Mouse (Mus musculus): Measurements from ENCODE around the gene Pdcd1lg2.

Pdcd1lg2 gene

GRCm38 (mm10) chr19:29496786-29497557, 86.3 kb downstream of the Pdcd1lg2 start:
- DNase-seq (ENCODE audit: low read depth, low spot score) = no peak

GRCm38 (mm10) chr19:29497874-29498273, 87.2 kb downstream of the Pdcd1lg2 start:
- DNase-seq (ENCODE audit: low read depth, low spot score) = no peak

- DNase-seq (ENCODE audit: low read depth, low spot score) = no peak
Observed at GRCm38 (mm10) chr19:29498842-29499456, 88.2 kb downstream of the Pdcd1lg2 start.

GRCm38 (mm10) chr19:29500333-29500732, 89.6 kb downstream of the Pdcd1lg2 start:
- no peak for DNase-seq (ENCODE audit: low read depth, low spot score)

DNA sequence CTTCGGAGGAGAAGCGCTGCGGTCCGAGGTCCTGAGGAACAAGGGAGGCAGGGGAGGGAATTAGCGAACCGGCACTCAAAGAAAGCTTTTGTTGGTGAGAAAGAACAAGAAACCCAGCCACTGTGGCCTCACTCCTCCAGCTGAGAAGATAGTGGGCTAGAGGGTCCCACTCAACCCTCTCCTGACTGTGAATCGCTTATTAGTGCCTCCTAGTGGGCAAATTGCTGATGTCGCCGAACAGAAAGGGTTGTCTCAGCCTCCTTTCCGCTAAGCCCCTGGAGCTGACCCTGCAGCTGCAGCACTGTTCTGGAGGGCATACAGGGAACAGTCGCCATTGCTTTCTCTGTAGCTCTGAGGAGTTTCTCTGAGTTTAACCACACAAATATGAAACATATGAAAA, 90.4 kb downstream of the Pdcd1lg2 start:
- DNase-seq (ENCODE audit: low read depth, low spot score) = peak; percentile 12

- peak; percentile 68 for DNase-seq (ENCODE audit: low read depth, low spot score)
Observed at GRCm38 (mm10) chr19:29501507-29501906, 90.8 kb downstream of the Pdcd1lg2 start.

DNA sequence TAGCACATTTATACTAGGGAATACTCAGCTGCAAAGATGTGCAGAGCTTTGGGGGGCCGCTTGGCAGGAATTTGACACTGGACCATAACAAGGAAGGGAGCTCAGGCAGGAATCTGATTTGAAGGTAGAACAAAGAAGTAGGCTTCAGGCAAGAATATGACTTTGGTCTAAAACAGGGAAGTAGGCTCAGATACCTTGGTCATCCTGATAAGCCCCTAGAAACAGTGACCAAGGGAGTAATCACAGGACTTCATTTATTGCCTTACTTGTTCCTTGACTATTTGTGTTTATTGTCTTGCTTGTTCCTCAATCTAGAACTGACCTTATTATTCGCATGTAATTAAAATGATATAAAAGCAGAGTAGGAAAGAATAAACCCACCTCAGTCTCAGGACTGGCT, 93.4 kb downstream of the Pdcd1lg2 start:
- no peak for DNase-seq (ENCODE audit: low read depth, low spot score)

GRCm38 (mm10) chr19:29505617-29506016, 94.9 kb downstream of the Pdcd1lg2 start:
- DNase-seq (ENCODE audit: low read depth, low spot score) = no peak

- DNase-seq (ENCODE audit: low read depth, low spot score) = no peak
Observed at GRCm38 (mm10) chr19:29508208-29508607, 97.5 kb downstream of the Pdcd1lg2 start.

DNA sequence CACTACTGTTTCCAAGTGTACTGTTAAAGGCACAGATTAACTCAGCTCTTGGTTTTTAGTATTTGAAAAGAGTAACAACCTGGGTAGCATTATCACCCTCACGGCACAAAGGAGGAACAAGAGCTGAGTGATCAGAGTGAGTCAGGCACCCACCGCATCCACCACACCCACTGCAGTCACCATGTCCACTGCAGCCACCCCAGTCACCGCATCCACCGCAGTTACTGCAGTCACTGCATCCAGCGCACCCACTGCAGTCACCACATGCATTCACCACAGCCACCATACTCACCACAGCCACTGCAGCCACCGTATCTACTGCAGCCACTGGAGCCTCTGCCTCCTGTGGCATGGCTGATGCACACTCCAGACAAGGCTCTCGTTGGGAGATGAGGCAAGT, 99.1 kb downstream of the Pdcd1lg2 start:
- DNase-seq (ENCODE audit: low read depth, low spot score) = no peak

- DNase-seq (ENCODE audit: low read depth, low spot score) = no peak
Observed at GRCm38 (mm10) chr19:29511826-29512225, 101.1 kb downstream of the Pdcd1lg2 start.

DNA sequence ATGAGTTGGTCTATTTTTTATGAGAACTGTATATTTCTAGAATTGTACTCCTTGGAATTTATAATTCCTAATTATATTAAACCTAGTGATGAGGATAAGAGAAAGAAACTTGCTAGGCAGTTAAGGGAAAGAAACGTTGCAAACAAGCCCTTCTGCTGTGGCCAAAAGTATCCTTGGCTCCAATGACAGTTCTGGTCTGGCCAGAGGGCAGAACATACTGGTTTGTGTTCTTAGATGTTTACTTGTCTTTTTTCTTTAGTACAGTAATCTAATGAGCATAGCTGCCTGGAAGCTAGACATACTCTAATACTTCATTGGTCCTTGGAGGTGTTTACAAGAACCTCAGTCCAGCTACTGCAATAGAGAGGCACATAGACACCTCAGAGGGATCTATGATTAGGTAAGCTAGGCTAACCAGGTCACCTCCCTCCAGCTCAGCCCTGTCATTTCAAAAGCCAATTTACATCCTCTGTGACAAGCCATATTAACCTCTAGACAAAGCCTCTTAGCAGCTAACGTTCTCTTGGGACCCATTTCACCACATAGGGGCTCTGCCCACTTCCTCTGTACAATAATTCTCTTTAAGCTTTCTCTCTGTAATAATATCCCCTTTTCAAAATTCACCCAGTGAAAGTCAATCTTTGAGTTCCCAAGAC, 102.5 kb downstream of the Pdcd1lg2 start:
- no peak for DNase-seq (ENCODE audit: low read depth, low spot score)

- DNase-seq (ENCODE audit: low read depth, low spot score) = no peak
Observed at GRCm38 (mm10) chr19:29514130-29514529, 103.4 kb downstream of the Pdcd1lg2 start.

DNA sequence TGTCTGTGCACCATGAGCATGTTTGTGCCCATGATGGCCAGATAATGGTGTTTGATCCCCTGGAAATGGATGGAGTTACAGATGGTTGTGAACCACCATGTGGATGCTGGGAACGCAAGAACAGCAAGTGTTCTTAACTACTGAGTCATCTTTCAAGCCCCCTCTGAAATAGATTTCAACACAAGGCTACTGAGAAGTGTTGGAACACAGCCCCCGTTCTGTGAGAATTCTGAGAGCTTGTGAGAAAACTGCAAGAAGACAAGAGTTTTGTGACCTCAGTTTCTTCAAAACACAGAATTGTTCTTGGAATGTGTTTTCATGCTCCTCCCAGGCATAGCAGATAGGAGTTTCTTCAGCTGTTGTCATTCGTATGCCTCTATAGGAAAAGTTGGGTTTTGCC, 104.7 kb downstream of the Pdcd1lg2 start:
- DNase-seq (ENCODE audit: low read depth, low spot score) = no peak

GRCm38 (mm10) chr19:29515991-29516390, 105.3 kb downstream of the Pdcd1lg2 start:
- DNase-seq (ENCODE audit: low read depth, low spot score) = no peak

- DNase-seq (ENCODE audit: low read depth, low spot score) = no peak
Observed at GRCm38 (mm10) chr19:29518409-29518808, 107.7 kb downstream of the Pdcd1lg2 start.

GRCm38 (mm10) chr19:29518922-29519321, 108.2 kb downstream of the Pdcd1lg2 start:
- no peak for DNase-seq (ENCODE audit: low read depth, low spot score)

All from c-Kit-negative CD71-positive TER-119-positive erythroid progenitor cells, embryonic 14.5 days (primary cell).